Mouse (Mus musculus) urinary bladder, postnatal 10 days (tissue): ENCODE results near the gene Hoxd4.

Experiments
- DNase-seq: peaks from one replicate; pipeline ENCODE4 v3.0.0; 2022; ENCODE audit warnings: low spot score

The Hoxd4 gene

DNA sequence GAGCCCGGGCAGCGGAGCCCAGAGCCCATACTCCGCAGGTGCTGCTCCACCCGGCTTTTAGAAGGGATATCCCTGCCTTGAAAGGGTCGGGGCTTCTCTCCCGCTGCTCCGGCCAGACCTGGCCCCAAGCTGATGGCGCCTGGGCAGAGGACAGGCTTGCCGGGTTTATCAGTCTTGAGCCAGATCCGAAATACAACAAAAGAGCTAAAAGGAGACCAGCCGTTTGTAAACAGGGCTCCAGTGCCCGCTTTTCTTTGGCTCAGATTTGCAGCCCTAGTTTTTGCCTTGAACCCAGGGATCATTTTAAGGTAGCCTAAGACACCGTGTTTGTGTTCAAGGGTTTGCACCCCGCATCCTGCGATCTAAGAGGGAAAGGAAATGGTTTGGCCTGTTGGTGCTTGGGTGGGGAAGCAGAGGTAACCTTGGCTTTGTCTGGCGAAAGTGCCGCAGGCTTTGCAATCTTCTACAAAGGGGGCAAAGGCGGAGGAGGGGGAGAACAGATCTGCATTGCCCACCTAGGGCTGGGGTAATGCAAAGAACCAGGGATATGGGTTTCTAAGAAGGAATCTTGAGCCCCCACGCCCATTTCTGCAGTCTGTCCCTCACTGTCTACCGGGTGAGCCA is 18.8 kb upstream of the Hoxd4 start:
- DNase-seq, result no peak

DNA sequence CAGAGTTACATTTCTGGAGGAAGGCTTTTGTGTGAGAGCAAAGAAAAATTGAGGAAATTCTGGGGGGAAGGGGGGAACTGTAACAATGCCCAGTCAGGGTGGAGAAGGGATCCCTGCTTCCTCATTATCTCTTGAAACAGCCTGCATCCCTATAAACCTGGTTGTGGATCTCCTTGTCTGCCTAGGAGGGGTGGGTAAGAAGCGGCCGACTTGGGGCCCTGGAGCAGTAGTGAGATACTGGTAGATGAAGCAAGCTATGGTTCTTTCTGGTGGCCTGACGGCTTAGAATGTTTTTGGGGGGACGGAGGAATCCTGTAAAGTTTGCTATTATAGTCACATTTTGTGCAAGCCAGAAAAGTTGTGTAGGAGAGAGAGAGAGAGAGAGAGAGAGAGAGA is 18.3 kb upstream of the Hoxd4 start:
- DNase-seq, result no peak

DNA sequence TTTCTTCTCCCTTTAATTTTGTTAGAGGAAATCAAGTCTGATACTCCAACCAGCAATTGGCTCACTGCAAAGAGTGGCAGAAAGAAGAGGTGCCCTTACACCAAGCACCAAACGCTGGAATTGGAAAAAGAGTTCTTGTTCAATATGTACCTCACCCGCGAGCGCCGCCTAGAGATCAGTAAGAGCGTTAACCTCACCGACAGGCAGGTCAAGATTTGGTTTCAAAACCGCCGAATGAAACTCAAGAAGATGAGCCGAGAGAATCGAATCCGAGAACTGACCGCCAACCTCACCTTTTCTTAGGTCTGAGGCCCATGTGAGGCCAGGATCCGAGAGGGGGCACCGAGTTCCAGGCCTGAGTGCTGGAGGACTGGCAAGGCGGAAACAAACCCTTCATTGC is 17.7 kb upstream of the Hoxd4 start:
- DNase-seq, result no peak

DNA sequence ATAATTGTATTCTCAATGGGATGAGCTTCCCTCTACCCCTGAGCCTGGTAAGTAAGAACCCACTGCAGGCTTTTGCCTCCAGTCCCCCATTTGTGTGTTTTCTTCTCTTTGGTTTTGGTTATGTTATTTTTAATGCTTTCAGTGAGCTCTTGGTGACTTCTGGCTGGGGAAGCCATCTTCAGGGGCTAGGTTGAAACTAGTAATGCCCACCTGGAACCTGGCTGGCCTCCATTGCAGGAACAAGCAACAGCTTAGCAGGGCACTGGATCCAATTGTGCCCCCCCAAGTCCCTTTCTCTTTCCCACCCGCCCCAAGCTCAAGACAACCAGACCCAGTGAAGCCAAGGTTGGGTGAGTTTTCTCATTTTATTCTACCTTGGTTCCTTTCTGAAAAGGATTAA is 16.3 kb upstream of the Hoxd4 start:
- no peak for DNase-seq

DNA sequence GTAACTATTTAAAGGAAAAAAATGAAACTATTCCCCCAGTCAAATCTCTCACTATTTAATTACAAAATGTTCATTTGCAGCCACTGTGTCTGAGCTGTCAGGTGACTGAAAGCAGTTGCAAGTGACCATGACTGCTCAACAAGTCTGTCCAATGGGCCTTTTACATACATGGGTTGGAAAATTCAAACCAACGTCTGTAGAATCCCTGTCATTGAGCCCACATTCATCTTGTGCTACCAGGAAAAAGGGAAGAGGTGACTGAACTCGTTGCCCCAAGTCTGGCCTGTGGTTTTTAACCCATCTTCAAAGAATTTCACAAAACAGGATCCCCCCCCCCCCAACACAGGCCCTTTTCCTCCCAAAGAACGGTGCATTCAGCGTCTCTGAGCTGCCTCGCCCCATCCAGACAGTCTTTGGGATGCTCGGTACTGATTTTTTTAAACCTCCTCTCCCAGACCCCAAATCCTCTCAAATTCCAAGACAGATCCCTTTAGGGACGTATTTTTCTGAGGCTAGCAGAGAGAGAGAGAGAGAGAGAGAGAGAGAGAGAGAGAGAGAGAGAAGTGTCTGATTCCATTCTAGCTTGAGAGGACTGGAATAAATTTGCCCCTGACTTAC is 15.8 kb upstream of the Hoxd4 start:
- DNase-seq, result no peak

DNA sequence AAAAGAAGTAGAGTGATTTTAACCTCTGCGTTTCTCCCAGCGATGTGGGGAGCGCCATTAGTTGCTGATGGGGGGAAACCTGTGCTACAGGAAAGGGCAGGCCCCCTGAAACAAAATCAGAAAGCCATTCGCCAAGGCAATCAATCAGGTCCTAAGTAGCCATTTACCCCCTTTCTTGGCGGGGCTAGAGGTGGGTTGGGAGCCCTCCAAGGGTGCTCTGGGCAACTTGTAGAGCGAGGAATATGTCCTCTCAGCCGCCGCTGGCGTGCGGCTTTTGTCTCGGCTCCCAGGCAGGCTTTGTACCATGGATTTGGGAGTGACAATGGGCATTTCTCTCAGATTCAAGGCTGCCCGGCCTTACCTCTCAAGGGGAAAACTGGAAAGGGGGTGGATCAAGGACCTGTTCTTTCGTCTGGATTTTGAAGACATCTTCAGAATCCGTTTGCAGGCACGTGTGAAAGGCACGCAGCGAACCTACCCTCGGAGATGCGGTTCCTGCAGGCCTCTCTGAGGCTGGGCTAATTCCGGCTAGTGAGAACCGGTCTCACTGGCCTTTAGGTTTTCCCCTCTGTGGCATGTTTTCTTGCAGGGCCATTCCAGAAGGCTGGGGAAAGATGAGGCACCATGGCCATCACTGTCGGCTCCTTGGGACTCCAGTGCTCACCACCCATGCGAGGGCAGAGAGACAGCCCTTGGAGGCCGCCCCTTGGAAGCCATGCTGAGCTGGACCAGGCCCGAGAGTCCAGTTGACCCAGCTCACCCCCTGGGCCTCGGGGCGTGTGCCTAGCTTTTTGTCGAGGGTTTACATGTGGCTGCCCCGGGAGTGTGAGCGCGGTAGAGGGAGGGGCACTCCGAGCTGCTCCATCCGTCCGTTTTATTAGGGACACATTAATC is 15.0 kb upstream of the Hoxd4 start:
- no peak for DNase-seq

DNA sequence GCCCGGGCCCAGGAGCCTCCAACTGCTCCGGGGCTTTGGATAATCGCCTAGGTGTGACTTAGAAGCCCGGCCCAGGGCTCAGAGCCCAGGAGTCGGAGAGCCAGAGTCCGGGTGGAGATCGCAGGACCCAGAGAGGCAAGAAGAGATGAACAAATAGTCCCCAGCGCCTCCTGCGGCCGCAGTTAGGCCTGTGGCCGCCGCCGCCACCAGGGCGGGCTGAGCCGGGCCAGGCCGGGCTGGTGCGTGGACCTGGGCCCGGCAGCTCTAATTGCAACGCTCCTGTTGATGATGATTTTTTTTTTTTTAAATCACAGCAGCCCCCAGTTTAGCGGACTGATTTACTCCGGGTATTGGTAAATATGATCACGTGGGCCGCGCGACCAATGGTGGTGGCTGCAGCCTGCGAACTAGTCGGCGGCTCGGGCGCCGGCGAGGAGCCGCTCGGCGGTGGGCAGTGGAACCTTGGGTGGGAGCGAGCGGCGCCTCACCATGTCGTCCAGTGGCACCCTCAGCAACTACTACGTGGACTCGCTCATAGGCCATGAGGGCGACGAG is 14.1 kb upstream of the Hoxd4 start, which contains the start of gene Hoxd9:
Hoxd9 (plus strand) TSS at position 161 of the 555 bp plus-strand sequence.
- DNase-seq, result no peak

DNA sequence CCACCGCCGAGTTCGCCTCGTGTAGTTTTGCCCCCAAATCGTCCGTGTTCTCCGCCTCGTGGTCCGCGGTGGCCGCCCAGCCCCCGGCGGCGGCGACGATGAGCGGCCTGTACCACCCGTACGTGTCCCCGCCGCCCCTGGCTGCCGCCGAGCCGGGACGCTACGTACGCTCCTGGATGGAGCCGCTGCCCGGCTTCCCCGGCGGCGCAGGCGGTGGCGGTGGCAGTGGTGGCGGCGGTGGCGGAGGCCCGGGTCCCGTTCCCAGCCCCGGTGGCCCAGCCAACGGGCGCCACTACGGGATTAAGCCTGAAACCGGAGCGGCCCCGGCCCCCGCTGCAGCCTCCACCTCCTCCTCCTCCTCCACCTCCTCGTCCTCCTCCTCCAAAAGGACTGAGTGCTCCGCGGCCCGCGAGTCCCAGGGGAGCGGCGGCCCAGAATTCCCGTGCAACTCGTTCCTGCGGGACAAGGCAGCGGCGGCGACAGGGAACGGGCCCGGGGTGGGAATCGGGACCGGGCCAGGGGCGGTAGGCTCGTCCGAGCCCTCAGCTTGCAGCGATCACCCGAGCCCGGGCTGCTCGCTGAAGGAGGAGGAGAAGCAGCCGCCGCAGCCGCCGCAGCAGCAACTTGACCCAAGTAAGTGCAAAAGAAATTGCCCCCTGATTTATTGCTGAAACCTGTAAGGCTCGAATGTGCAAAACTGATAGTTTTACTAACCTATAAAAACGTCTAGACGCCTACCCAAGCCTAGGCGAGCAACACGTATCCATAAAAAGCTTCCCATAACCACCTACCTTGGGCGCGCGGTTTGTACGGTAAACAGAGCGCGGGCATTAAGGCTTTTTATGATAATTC is 13.3 kb upstream of the Hoxd4 start:
- DNase-seq, result no peak

DNA sequence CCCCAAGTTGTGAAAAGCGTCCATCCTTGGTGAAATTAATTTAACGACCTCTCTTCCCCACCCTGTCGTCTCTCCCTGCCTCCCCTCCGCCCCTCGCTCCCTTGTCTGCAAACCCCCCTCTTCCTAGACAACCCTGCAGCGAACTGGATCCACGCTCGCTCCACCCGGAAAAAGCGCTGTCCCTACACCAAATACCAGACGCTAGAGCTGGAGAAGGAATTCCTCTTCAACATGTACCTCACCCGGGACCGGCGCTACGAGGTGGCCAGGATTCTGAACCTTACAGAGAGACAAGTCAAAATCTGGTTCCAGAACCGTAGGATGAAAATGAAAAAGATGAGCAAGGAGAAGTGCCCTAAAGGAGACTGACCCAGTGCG is 12.7 kb upstream of the Hoxd4 start:
- no peak for DNase-seq

DNA sequence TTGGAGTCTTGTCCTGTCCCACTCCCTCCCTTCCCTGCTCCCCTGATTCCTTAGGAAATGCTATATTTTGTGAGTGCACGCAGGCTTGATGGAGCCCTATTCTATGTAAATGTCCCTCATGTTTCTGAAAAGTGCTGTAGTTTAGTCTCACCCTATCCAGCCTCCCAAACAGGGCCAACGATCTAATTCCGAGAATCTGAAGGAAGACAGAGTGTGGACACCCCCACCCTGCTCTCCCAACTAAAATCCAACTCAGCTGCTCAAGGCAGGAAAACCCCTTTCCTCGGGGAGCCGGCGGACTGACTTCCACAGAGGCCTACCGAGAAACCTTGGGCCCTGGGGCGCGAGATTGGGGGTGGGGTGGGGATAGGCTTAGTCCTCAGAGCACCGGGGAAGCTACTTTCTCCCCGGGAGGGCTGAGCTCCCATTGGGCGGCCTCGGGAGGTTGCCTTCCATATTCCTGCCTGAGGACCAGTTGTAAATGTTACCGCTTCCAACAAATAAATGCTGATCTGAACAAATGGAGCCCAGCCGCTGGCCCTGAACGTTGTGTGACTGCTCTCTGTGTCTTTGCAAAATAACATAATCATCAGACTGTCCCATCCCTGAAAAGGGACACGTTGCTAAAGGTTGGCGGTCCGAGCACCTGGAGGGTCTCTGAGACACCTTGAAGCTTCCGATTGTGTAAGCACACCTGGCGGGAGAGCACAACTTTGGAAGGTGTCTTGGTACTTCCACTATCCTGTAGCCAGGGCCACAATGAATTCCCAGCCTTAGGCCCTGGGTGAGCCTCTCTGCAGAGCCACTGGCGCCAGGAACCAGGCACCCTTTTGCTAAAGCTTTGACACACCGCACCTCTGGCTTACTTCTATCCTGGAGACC is 11.8 kb upstream of the Hoxd4 start:
- DNase-seq, result no peak

DNA sequence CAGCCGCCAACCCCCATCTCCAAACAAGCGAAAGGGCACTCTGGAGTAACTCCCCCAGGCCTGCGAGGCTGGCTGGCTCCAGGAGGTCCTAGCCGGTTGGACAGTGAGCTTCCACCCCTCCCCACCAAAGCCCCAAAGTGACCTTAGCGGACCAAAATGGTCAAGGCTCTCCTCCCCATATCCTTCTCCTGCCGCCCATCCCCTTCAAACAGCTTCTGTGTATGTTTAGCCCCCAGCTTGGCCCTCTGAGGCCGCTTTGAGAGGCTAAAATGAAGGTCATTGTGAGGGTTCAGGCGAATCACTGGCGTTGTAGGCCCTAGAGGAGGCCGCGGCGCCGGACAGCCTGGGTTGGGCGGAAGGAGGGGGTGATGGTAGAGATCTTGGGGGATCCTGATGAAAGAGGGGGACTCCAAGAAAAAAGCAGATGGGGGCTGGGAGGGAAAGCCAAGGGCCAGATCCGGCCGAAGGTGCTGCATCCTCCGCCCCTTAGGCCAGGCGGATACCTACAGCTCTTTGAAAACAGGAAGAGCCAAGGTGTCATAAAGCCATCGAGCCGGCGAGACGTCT is 11.1 kb upstream of the Hoxd4 start:
- no peak for DNase-seq

DNA sequence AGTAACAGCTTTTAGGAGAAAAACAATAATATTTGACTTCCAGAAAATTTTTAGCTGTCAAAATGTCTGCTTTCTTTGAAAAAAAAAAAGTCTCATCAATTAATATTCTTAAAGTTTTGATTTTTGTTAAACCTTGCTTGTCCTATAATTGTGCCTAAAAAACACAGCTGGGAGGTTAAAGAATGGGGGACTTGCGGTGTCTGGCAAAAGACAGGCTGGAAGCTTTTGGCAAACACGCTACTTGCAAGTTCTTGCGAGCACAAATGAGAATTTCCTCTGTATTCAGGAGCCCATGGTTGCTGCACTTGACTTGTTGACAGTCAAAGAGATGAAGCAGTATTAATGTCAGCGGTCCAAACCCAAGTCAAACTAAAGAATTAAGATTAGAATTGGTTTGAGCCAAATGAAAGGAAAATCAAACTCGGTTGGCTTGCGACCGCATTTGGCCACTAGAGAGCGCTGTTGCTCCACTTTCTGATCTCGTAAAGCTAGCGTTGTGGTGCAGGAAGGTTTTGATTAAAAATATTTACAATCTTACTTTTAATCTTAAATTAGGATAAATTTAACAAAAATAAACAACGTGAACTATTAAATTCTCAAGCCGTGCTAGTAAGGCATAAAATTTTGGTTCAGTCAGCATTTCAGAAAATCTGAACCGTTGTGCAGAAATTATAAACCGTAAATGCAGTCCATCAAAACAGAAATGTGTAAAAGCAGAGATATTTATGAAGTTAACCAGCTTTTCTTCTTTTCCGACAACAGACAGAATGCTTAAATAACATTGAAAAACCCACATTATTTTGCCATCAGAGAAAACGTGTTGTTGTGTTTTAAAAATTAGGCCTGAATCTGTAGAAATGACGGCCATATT is 9.5 kb upstream of the Hoxd4 start:
- no peak for DNase-seq

DNA sequence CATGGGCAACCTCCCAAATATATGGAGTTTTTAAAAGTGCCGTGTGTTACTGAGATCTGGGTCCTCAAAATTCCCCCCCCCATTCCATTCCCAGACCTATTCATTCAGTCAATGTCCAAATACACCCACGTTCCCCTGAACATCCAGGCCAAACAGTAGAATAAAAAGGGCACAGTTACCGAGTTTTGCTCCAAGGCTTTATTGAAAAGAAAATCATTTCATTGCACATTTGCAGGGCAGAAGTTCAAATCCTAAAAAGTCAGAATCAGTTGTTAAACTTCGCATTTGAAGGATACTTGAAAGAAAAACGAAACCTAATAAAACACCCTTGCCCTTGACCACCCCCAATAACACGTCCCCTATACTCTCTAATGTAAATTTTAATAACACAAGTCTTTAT is 8.9 kb upstream of the Hoxd4 start:
- no peak for DNase-seq

DNA sequence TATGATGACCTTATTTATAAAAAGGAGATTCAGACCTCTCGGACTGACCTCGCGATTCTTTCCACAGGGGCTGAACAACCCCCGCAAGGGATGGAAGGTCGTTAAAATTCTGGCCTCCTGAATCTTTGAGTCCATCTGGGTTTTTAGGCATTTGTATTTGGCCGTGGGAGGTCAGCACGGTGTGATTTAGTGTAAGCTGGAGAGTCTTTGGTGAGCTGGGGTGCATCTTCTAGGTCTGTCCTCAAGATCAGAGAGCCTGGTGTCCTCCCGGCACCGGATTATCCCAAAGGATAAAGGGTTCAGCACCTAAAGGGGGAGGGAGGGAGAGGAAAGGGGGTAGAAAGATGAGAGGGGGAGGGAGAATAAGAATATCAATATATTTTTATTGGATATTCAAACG is 8.4 kb upstream of the Hoxd4 start:
- no peak for DNase-seq

DNA sequence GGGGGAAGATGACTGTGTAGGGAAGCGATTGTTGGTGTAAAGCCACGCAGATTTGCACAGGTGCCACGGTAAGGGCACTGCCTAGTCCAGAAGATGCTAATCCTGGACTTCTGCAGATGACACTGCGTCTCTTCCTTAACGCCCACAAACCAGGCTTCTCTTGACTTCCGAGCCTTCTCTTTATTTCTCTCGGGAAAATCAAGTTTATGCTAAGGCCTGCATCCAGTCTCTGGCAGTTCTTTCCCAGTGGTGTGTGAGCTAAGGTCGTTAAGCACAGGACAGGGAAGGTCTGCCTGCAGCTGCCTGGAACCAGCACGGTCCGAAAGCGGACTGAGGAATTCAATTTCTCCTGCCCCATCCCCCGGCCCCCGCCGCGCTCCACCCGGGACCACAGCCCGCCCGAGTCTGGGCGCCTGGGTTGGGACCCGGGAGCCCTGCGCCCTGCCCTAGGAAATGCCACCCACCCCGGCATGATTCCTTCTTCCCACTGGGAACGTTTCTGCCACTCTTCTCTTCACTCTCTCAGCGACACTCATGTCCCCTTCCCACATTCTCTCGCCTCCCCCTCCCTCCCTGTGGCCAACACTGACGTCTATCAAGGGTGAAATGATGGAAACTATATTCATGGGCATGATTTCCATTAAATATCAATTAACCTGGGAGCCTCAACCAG is 7.9 kb upstream of the Hoxd4 start:
- DNase-seq, result no peak

DNA sequence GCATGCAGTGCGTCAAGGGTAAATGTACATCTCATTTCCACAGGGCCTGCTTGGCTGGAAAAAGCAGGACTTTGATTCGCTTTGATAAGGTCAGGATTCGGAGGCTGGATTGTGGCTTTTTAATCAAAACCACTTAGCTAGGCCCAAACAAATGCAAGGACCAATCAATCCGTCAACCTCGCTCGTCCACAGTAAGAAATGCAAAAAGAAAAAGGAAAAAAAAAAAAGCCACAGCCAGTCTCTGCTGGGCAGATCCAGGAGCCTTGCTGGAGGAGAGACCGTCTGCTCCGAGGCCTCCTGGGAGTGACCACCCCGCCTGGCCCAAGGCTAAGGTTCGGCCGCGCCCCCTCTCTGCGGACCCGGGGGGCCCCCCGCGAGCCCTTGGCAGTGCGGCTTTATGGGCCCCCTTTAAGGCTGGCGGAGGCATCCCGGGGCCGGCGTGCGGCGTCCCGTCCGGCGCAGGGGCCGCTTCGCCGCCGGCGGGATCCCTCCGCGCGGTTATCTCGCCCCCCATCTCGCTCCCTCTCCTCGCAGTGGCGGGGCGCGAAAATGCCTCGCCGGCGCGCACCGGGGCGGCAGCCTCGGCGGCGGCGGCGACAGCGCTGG is 7.2 kb upstream of the Hoxd4 start, which contains the start of gene Hoxd8:
Hoxd8 (plus strand) TSS at position 223 of the 606 bp plus-strand sequence.
- DNase-seq, result peak; percentile 54

DNA sequence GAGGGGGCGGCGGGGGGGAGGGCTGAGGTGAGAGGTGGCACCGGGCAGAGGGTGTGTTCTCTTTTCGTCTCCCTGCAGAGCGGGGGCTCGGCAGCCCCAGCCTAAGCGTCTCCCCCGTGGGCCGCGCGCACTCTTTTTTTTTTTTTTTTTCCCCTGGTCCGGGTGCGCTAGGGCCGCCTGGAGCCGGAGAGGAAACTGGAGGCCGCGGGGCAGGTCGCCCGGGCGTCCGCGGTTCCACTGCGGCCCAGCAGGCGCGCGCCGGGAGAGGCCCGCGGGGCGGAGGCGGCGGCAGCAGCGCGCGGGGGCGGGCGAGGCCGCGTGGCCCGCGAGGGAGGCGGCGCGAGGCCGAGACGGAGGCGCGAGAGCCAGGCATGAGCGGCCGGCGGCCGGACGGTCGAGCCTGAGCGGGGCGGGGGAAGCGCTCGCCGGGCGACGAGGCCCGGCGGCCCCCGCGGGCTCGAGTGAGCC is 6.7 kb upstream of the Hoxd4 start:
- DNase-seq, result no peak

DNA sequence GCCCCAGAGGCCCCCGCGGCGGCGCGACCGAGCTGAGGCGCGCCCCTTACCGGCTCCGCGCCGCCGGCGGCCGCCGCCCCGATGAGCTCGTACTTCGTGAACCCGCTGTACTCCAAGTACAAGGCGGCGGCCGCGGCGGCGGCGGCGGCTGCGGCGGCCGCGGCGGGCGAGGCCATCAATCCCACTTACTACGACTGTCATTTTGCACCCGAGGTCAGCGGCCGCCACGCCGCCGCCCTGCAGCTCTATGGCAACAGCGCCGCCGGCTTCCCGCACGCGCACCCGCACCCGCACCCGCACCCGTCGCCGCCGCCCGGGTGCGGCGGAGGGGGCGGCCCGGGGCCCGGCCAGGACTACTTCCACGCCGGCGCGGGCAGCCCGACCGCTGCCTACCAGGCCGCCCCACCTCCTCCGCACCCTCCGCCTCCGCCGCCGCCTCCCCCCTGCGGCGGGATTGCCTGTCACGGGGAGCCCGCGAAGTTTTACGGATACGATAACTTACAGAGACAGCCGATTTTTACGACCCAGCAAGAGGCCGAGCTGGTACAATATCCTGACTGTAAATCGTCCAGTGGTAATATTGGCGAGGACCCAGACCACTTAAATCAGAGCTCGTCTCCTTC is 6.2 kb upstream of the Hoxd4 start:
- DNase-seq, result no peak
